Mouse (Mus musculus) layer of hippocampus, adult 11-12 months (tissue): ENCODE data around the gene Kifc5b.
"Not testable (repeated sequence)": the region's sequence is repeated elsewhere in the genome, so short reads cannot be mapped to it uniquely, and the experiment has no call there.

ENCODE experiments used
- DNase-seq: peaks from one replicate; pipeline ENCODE4 v3.0.0; 2022; ENCODE audit warnings: low spot score

Kifc5b gene

DNA sequence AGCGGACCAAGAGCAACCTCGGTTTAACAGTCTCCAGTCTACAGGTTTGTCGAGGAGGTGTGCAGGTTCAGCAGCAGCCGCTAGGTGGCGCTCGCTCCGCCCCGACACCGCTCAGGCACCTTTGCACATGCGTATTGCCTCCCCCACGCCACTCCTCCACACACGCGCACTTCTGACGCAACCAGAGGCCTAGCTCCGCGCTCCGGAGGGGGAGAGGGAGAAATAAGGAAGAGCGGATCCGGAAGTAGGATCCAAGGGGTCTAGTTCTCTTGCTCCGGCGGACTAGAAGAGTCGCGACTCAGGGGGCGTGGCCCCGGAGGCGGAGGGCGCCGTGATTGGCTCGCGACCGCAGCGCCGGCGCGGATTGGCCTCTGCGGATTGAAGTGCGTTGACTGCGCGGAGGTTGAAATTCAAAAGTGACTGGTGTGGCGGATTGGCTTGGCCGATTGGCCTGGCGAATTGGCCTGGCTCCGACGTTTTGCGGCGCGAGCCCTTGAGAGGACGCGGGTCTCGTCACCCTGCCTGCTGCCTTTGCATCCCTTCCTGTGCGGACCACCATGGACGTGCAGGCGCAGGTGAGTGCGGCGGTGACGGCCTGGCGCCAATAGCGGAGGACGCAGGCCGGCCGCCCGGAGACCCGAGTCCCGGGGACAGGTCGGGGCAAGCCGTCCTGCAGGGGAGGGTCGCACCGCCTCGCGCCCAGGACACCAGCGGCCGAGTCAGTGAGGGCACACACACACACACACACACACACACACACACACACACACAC is at the start of gene Kifc5b:
Gene Kifc5b, plus strand, starts transcription at position 381 of the 772 bp plus-strand sequence.
- peak; percentile 100 for DNase-seq

GRCm38 (mm10) chr17:26868756-26869155 is 48.1 kb upstream of the Kifc5b start:
- DNase-seq: no peak

DNA sequence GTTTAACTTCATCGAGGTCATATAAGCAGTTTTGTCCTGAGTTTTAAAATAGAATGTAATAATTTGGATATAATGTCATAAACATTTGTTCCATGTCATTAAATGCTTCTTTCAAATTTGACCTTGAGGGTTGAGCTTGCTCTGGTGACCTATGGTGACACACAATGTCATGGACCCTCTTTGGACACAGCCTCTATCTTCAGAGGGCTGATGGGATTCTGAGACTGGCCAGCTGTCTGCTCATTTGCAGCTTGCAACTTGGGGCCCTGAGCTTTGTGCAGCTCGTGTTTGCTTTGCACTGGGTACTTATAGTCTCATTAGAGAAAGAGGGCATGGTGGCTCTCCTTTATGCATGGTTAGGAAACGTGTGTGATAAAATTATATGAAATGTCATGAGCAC is 44.0 kb upstream of the Kifc5b start:
- DNase-seq: no peak

GRCm38 (mm10) chr17:26873502-26873901 is 43.4 kb upstream of the Kifc5b start:
- DNase-seq: no peak

DNA sequence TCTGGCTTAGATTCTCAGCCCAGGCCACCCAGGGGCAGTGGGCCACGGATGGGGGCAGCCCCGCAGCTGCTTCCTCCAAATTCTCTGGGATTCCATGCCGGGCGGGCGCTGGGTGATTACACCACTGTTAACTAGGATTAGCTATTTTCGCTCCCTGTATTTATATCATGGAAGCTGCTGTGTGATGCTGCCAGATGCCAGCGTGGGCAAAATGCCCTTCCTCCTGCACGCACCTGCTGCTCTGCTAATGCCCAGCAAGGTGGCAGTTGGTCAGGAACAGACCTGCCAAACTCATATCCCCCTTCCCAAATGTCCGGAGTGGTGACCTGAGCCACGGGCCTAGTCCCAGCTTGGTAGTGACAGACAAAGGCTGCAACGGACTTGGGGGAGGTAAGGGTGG is 42.3 kb upstream of the Kifc5b start:
- DNase-seq: no peak

GRCm38 (mm10) chr17:26877927-26878326 is 39.0 kb upstream of the Kifc5b start:
- no peak for DNase-seq

GRCm38 (mm10) chr17:26879235-26879634 is 37.7 kb upstream of the Kifc5b start:
- DNase-seq: no peak

DNA sequence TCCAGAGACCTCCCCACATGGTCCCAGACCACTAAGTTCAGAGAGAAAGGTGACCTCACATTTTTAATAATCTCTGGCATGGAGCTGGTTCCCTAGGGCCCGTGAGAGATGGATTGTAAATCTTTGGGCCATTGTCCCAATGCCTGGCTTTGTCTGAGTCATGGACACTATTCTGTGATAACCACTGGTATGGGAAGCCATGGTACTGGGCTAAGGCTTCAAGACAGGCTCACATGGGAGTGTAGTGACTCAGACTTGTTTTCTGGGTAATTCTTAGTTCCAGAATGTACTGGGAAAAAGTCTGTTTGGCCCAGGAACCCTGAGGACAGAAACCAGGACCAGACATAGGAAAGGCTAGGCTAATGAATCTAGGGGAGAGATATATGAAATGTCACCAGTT is 34.2 kb upstream of the Kifc5b start:
- DNase-seq: no peak

GRCm38 (mm10) chr17:26883585-26883984 is 33.3 kb upstream of the Kifc5b start:
- DNase-seq: no peak

GRCm38 (mm10) chr17:26884995-26885926 is 31.6 kb upstream of the Kifc5b start:
- DNase-seq: peak; percentile 70

DNA sequence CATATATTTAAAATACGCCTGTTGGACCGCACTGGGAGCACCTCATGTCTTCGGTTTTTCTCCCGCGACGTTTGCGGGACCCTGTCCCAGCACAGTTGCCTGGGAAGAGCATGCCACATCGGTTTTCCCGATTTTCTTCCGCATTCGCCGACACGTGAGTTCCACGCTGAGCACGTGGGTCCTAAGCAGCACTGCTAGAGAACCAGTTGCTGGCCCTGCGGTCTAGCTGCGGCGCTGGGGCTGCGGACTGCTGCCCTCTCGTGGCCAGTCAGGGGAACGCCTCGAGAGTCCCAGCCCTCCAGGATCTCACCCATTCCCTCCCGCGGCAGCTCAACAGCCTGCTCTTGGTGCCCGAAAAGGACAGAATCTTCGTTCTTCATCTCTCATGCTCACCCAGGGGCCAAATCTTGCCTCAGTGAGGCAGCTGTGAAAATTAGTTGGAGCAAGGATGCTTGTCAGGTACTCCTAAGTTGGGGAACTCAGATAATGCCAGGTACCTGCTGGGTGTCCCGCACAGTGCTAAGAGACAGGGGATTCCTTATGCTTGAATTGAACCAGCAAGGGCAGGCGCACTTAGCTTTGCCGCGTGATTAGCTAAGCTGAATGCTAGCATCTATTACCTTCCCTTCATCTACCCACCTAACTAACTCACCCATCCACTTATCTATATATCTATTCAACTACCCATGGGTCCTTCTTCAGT is 30.7 kb upstream of the Kifc5b start:
- DNase-seq: peak; percentile 80

DNA sequence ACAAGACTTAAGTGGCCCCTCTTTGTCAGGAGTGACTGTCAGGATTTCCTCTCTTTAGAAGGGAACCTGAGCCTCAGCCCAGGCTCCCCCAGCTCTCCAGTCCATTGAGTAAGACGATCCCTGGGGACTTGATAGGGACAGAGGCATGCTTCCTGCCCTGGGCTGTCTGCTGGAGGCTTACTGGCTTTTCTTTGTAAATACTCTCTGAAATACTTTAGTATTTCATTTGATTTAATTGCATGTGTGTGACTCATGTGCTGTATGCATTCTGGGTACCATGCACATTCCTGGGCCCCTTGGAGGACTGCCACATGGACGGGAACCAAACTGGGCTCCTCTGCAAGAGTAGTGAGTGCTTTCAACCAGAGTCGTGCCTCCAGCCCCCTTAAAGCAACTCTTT is 29.0 kb upstream of the Kifc5b start:
- no peak for DNase-seq

- peak; percentile 41 for DNase-seq
Measured at GRCm38 (mm10) chr17:26892635-26893375, 24.1 kb upstream of the Kifc5b start.

DNA sequence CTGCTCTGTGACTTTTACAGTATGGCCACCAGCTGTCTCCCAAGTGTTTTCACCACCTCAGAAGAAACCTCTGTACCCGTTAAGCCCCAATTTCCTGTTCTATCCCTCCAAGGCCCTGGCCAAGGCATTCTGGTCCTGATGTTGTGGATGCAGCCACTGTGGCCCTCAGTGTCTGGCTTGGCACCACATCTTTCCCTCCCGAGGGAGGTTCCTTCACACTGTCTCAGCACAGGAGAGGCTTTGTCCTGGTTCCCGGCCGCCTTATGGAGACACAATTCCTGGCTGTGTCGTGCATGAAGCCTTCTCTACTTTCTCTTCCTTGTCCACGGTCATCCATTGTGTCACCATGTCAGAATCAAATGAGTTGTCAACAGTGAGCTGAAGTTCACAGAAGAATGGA is 23.4 kb upstream of the Kifc5b start:
- no peak for DNase-seq

DNA sequence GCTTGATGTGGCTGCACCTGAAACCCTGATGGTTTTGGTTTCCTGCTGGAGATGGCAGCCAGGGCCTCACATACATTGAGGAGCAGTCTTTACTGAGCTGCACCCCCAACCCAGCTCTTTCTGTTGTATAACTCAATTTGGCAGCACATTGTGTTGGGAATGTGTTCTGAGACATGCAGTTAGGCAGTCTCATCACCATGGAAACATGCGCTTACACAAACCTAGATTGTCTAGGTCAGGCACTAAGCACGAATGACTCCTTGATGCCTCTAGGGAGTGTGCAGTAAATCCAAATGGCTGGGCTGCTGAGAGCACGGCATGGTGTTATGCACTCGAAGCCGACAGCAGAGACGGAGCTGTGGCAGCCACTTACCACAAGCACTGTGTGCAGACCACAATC is 22.5 kb upstream of the Kifc5b start:
- peak; percentile 46 for DNase-seq

GRCm38 (mm10) chr17:26895578-26895977 is 21.3 kb upstream of the Kifc5b start:
- DNase-seq: peak; percentile 72

- DNase-seq: no peak
Measured at GRCm38 (mm10) chr17:26900916-26901315, 16.0 kb upstream of the Kifc5b start.

DNA sequence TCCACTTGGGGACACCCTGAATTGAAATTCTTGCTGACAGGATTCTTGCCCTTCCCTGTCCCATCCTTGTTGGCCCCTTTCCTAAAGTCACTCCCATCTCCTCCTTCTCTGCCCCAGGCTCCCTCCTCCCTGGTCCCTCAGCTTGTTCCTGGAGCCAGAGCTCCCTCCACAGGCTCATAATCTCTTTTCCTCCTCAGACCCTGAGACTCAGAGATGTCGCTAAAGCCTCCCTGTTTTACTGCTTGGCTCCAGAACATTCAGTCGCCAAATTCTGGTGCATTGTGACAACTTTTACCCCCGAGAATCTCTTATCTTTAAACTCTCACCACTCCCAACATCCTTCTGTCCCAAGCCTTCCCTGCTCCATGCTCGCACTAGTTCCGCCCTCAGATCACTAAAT is 12.6 kb upstream of the Kifc5b start:
- DNase-seq: no peak

DNA sequence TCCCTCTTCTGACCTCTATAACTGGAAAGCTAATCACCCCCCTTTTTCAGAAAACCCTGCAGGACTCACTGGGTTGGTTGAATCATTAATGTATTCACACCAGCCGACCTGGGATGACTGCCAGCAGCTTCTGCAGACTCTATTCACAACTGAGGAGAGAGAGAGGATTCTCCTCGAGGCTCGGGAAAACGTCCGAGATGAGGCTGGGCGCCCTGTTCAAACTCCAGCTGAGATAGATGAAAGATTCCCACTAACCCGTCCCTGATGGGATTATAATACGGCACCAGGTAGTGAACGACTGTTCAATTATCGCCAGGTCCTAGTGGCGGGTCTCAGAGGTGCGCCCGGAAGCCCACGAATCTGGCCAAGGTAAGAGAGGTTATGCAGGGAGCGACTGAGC is 9.4 kb upstream of the Kifc5b start:
- not testable (repeated sequence) for DNase-seq

DNA sequence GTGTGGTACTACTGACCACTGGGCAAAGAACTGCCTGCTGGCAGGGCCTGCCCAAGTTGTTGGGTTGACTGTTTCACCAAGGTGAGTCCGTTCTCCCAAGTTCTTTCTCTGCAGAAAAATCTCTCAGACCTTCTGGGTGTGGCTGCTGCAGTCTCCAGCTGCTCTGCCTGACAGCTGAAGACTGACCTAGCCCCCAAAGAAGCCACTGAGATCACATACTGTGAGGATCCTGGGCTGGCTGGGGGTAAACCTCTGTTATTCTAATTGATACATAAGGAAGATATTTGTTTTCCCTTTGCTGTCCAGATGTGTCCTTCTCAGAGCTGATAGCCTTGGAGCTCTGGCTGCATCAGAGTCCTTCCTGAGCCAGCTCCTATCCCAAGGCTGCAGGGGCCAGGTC is 1.6 kb upstream of the Kifc5b start:
- no peak for DNase-seq

- DNase-seq: not testable (repeated sequence)
Measured at GRCm38 (mm10) chr17:26917560-26917959, 669 bp downstream of the Kifc5b start.

- DNase-seq: no peak
Measured at GRCm38 (mm10) chr17:26918343-26918742, 1.5 kb downstream of the Kifc5b start.
